Mouse (Mus musculus) C2C12 (cell line): ENCODE data around the gene Sept9.

Source experiments
- CTCF ChIP-seq: IDR thresholded peaks from one replicate; pipeline ENCODE4 v1.5.1; 2011; ENCODE audit not compliant: control insufficient read depth, insufficient read depth, insufficient read length
- MAX ChIP-seq: IDR thresholded peaks from one replicate; pipeline ENCODE4 v1.6.1; 2011; ENCODE audit warnings: mild to moderate bottlenecking, control low read depth
- MYOD1 ChIP-seq: IDR thresholded peaks from one replicate; pipeline ENCODE4 v1.6.1; 2011; ENCODE audit warnings: low read depth; ENCODE audit not compliant: control insufficient read depth, insufficient read length
- MYOG ChIP-seq: IDR thresholded peaks from one replicate; pipeline ENCODE4 v1.6.1; 2011; ENCODE audit not compliant: control insufficient read depth, insufficient read length; ENCODE audit errors: extremely low read depth
- USF1 ChIP-seq: IDR thresholded peaks from one replicate; pipeline ENCODE4 v1.6.1; 2011; ENCODE audit warnings: low read depth, mild to moderate bottlenecking, control low read depth, moderate library complexity

- TF ChIP-seq MAX (no peak), CTCF (no peak), USF1 (no peak), MYOG (no peak), MYOD1 (no peak)
These were observed 8.0 kb downstream of the Sept9 start for GRCm38 (mm10) chr11:117207436-117207835.
